ENCODE assay signal across 32 mouse cellular contexts in the genomic region with DNA sequence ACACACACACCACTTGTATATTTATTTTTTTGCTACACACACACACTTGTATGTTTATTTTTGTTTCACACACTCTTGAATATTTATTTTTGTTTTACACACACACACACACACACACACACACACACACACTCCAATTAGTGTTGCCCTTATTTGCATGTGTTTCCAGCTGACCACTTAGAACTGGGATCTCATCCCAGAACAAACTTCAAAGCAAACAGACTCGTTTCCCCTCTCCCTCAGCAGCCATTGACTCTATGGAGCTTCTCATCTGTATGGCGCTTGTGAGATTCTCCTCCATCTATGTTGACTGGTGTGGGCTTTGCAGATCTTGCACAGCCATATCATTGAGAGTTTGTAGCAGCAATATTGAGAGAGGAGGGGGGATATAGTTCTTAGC. TPM values are rescaled to one million over a fixed set of nuclear protein-coding genes. Genes with fewer than 3 reads are reported as not detected.
A peak's percentile ranks its signal among the peaks of the same experiment; 100 is the strongest.
DNase-seq lines count a peak whose midpoint lies in the region; ATAC-seq and TF ChIP-seq lines count a peak whose summit lies in the region.
"Had no signal": no experiment of that assay in that cellular context is flagged by ENCODE, and none has a peak within 500 bp of the region (broad histone marks: within the 10 kb centered on the region; RNA-seq: fewer than 3 reads in every experiment).

No protein-coding gene starts in this region.

- TF ChIP-seq CTCF in layer of hippocampus, adult 2 months (conservative IDR thresholded peaks at IDR 0.05) = no peak
- TF ChIP-seq CTCF in brain, embryonic 14.5 days (IDR thresholded peaks at IDR 0.05; ENCODE audit: borderline replicate concordance, extremely low read depth, insufficient read depth, insufficient read length) = no peak
- no peak for TF ChIP-seq CTCF in forebrain, postnatal 0 days (IDR thresholded peaks at IDR 0.05; ENCODE audit: low read depth)

- 30% methylated on average over 2 of the region's 2 CpGs for WGBS in forebrain, embryonic 14.5 days
- WGBS in forebrain, embryonic 10.5 days = 67% methylated on average over 2 of the region's 2 CpGs
- WGBS in forebrain, postnatal 0 days = 15% methylated on average over 2 of the region's 2 CpGs

- H3K4me2 ChIP-seq in forebrain, embryonic 14.5 days (ENCODE audit: low read length) = no peak overlapping the region
- H3K4me2 ChIP-seq in forebrain, postnatal 0 days (ENCODE audit: low read depth) = no peak overlapping the region
- H3K4me2 ChIP-seq: embryonic facial prominence, embryonic 13.5 days; heart, embryonic 13.5 days; hindbrain, embryonic 14.5 days had no signal

- H3K4me1 ChIP-seq in forebrain, embryonic 14.5 days (ENCODE audit: control insufficient read depth, insufficient read depth, low read length) = peaks cover 3% of the 10 kb centered on the region; the same call in 1 of the 2 replicates
- no peaks in the 10 kb centered on the region for H3K4me1 ChIP-seq in forebrain, embryonic 10.5 days
- no peaks in the 10 kb centered on the region for H3K4me1 ChIP-seq in forebrain, postnatal 0 days (ENCODE audit: insufficient read depth)
- H3K4me1 ChIP-seq: embryonic facial prominence, embryonic 10.5 days; embryonic facial prominence, embryonic 13.5 days; heart, embryonic 10.5 days; heart, embryonic 13.5 days had no signal

- H3K9ac ChIP-seq in forebrain, embryonic 14.5 days (ENCODE audit: low read length) = no peak overlapping the region
- H3K9ac ChIP-seq in forebrain, postnatal 0 days = no peak overlapping the region
- H3K9ac ChIP-seq: embryonic facial prominence, embryonic 13.5 days; heart, embryonic 13.5 days; hindbrain, embryonic 14.5 days had no signal

- no peak overlapping the region for H3K4me3 ChIP-seq in forebrain, embryonic 14.5 days (ENCODE audit: low read depth, low read length)
- no peak overlapping the region for H3K4me3 ChIP-seq in forebrain, embryonic 10.5 days
- H3K4me3 ChIP-seq in layer of hippocampus, adult 2 months = no peak overlapping the region
- H3K4me3 ChIP-seq in forebrain, postnatal 0 days (ENCODE audit: low read depth, low read length) = no peak overlapping the region
- H3K4me3 ChIP-seq: embryonic facial prominence, embryonic 10.5 days; embryonic facial prominence, embryonic 13.5 days; erythroblast, embryonic 14.5 days; heart, adult 2 months; heart, embryonic 10.5 days; heart, embryonic 13.5 days had no signal

- ATAC-seq in forebrain, embryonic 14.5 days = peak; percentile 54; the same call in 1 of the 2 replicates
- peak; percentile 77 for ATAC-seq in forebrain, postnatal 0 days
- ATAC-seq: hindbrain, postnatal 0 days; inflammation-experienced regulatory T-cells, adult 6 months; intestine, embryonic 16.5 days had no signal

- TF ChIP-seq POLR2A in brain, embryonic 14.5 days (IDR thresholded peaks at IDR 0.05; ENCODE audit: borderline replicate concordance, extremely low read depth, insufficient read depth, insufficient read length, poor library complexity, severe bottlenecking) = no peak

- no peaks in the 10 kb centered on the region for H3K27me3 ChIP-seq in forebrain, embryonic 14.5 days (replicated peaks; ENCODE audit: control insufficient read depth, insufficient read depth, low read length)
- H3K27me3 ChIP-seq in forebrain, embryonic 10.5 days (ENCODE audit: poor library complexity, severe bottlenecking) = no peaks in the 10 kb centered on the region
- no peaks in the 10 kb centered on the region for H3K27me3 ChIP-seq in forebrain, postnatal 0 days (ENCODE audit: insufficient read depth, low read length)
- H3K27me3 ChIP-seq: CH12.LX; embryonic facial prominence, embryonic 13.5 days; heart, embryonic 13.5 days had no signal

- peak; percentile 37 for DNase-seq in forebrain, embryonic 14.5 days (ENCODE audit: low spot score)
- no peak for DNase-seq in forebrain, embryonic 10.5 days (ENCODE audit: extremely low spot score, low spot score)
- DNase-seq in layer of hippocampus, adult 2 months (ENCODE audit: low spot score in 2 of 2) = no peak
- DNase-seq in layer of hippocampus, adult 11-12 months (ENCODE audit: low spot score) = no peak
- peak; percentile 70 for DNase-seq in brain, embryonic 14.5 days (ENCODE audit: low read depth)
- peak; percentile 31 for DNase-seq in forebrain, postnatal 0 days
- DNase-seq in spleen, postnatal 10 days (ENCODE audit: low spot score in 2 of 2) = no peak
- DNase-seq: adrenal gland, adult 2 months; adrenal gland, postnatal 14 days; B cell, adult 2 months; cerebellum, adult 11 months; cerebellum, adult 8-10 months; cerebellum, postnatal 10 days; cerebellum, postnatal 36 days; embryo, embryonic 11 days; gastrocnemius, postnatal 10 days; gastrocnemius, postnatal 36 days; heart, adult 2 months; heart, postnatal 14 days; heart, postnatal 4 days; kidney, adult 18-20 months had no signal

- H3K36me3 ChIP-seq in forebrain, embryonic 14.5 days (ENCODE audit: control insufficient read depth, insufficient read depth, low read length) = no peaks in the 10 kb centered on the region
- no peaks in the 10 kb centered on the region for H3K36me3 ChIP-seq in forebrain, embryonic 10.5 days (replicated peaks)
- no peaks in the 10 kb centered on the region for H3K36me3 ChIP-seq in forebrain, postnatal 0 days (ENCODE audit: insufficient read depth)
- H3K36me3 ChIP-seq: embryonic facial prominence, embryonic 10.5 days; embryonic facial prominence, embryonic 13.5 days; G1E; heart, embryonic 10.5 days; heart, embryonic 13.5 days had no signal

- no peak overlapping the region for H3K27ac ChIP-seq in forebrain, embryonic 14.5 days (ENCODE audit: low read depth, low read length)
- H3K27ac ChIP-seq in forebrain, embryonic 10.5 days = no peak overlapping the region
- H3K27ac ChIP-seq in layer of hippocampus, adult 2 months = peak overlapping the region; percentile 46; the same call in 1 of the 2 replicates
- no peak overlapping the region for H3K27ac ChIP-seq in forebrain, postnatal 0 days (ENCODE audit: low read depth, low read length)
- H3K27ac ChIP-seq: embryonic facial prominence, embryonic 10.5 days; embryonic facial prominence, embryonic 13.5 days; heart, adult 2 months; heart, embryonic 10.5 days; heart, embryonic 13.5 days; hindbrain, embryonic 14.5 days; hindbrain, postnatal 0 days had no signal

- no peaks in the 10 kb centered on the region for H3K9me3 ChIP-seq in forebrain, embryonic 14.5 days (replicated peaks; ENCODE audit: control insufficient read depth, low read length)
- no peaks in the 10 kb centered on the region for H3K9me3 ChIP-seq in forebrain, embryonic 10.5 days
- H3K9me3 ChIP-seq in forebrain, postnatal 0 days (ENCODE audit: low read length) = no peaks in the 10 kb centered on the region
- H3K9me3 ChIP-seq: embryonic facial prominence, embryonic 10.5 days; embryonic facial prominence, embryonic 13.5 days; G1E; heart, embryonic 10.5 days; heart, embryonic 13.5 days had no signal

RNA-seq across cellular contexts. Expression of a gene that starts 53.3 kb away (rescaled TPM):
- polyA plus RNA-seq in forebrain, embryonic 14.5 days (2014; fragmentation: Nextera tagmentation; extraction: Ambion mirVana) = 88.5 and 98.3 TPM in 2 replicates
- polyA plus RNA-seq in forebrain, embryonic 10.5 days (2016; fragmentation: Nextera tagmentation; extraction: Ambion mirVana) = 56.3 and 61.1 TPM in 2 replicates
- 100 to 1,000 TPM; 130 to 132 TPM for total RNA-seq in layer of hippocampus, adult 2 months (2021)
- polyA plus RNA-seq in brain, embryonic 14.5 days (2012; rRNA removed) = 29.8 and 44.8 TPM in 2 replicates
- 91.5 and 96.6 TPM in 2 replicates for total RNA-seq in forebrain, postnatal 0 days (2014; rRNA removed)
- 137 and 142 TPM in 2 replicates for polyA plus RNA-seq in forebrain, postnatal 0 days (2015; fragmentation: Nextera tagmentation; extraction: Ambion mirVana)

Comparison
In these comparisons a context has a peak if more than half of its experiments do, and no peak if none do; other contexts are left out.
1. DNase-seq: peak in forebrain, embryonic 14.5 days (single experiment), brain, embryonic 14.5 days (single experiment) and forebrain, postnatal 0 days (single experiment); none in forebrain, embryonic 10.5 days (single experiment), layer of hippocampus, adult 2 months (0 of 2), layer of hippocampus, adult 11-12 months (single experiment) and spleen, postnatal 10 days (0 of 2).